Mouse (Mus musculus) frontal cortex, postnatal 14 days (tissue): ENCODE results near the gene Wdr91.

ENCODE experiments used
- DNase-seq, 2 experiments: peaks; one replicate each; pipeline ENCODE4 v3.0.0; 2022; ENCODE audit warnings: low spot score in 2 of 2

Wdr91 gene

DNA sequence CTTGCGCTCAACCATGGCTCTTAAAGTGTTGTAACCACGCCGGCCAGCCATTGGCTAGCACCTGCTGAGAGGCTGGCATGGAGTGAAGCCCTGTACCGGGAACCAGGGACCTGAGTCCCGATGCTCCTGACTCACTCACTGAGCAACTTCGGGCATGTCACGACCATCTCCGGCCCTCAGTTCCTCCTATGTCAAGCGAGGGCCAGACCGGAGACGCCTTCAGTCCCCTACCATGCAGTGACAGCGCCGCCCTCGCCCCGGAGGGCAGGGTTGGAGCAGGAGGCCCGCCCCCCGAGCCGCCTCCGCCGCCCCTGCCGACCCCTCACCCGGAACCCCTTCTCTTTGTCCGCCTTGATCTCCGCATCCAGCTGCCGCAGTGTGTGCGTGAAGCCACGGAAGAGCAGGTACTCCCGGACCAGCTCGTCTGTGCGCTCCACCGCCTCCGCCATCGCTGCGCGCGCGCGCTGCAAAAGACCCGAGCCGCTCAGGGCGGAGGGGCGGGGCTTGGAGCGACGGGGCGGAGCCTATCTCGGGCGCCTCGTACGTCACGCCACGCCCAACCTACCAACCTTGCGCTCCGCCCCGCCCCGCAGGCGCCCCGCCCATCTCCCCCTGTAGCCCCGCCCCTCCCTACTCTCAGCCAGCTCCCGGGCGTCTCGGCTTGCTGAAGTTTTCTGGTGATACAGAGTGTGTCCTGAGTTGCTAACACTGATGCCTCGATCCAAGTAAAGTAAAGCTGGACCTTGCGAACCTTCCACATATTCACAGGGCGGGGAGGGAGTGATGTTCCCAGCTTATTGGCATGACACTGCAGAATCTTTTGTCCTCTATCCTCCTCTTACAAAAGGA lies at the start of gene Wdr91:
Gene Wdr91, minus strand, starts transcription at position 506 of the 849 bp plus-strand sequence.
- peak; percentile 80 to 93 for DNase-seq

- DNase-seq = no peak
Measured at GRCm38 (mm10) chr6:34959131-34959530, 48.5 kb upstream of the Wdr91 start.

GRCm38 (mm10) chr6:34955862-34956241 lies 45.2 kb upstream of the Wdr91 start:
- no peak for DNase-seq

- no peak for DNase-seq
Measured at GRCm38 (mm10) chr6:34954926-34955861, 44.5 kb upstream of the Wdr91 start.

DNA sequence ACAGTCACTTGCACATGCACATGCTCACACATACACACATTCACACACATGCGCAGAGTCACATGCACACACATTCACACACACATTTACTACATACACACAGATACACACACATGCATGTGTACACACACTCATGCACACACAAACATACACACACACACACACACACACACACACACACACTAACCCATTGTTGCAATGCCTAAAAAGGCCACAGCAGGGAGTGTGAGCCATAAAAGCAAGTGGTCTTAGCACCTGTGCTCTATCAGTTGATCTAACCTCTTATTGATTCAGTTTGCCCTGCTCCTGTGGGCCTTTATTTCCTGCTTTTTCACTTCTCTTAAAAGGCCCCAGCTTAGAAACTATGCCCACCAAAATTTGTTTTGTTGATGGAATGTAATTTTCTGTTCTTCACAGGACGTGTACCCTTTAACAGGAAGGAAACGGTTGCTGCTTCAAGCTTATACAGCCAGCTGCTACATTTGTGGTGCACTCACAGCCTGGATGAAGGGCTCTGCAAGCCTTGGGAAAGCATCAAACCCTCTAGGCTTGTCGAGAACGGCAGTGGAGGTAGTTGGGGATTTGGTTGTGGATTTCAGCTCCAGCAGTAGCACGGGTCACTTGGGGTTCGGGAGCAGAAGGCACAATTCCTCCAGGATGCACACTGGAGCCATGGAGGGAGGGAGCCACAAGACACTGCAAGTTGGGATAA lies 41.4 kb upstream of the Wdr91 start:
- no peak for DNase-seq

GRCm38 (mm10) chr6:34951518-34951917 lies 40.8 kb upstream of the Wdr91 start:
- no peak for DNase-seq

GRCm38 (mm10) chr6:34948461-34948860 lies 37.8 kb upstream of the Wdr91 start:
- DNase-seq = no peak

- DNase-seq = no peak
Measured at GRCm38 (mm10) chr6:34946486-34947079, 35.9 kb upstream of the Wdr91 start.

- DNase-seq = no peak
Measured at GRCm38 (mm10) chr6:34943499-34943898, 32.8 kb upstream of the Wdr91 start.

- DNase-seq = no peak
Measured at GRCm38 (mm10) chr6:34942446-34942845, 31.8 kb upstream of the Wdr91 start.

GRCm38 (mm10) chr6:34941496-34941895 lies 30.8 kb upstream of the Wdr91 start:
- DNase-seq = no peak

DNA sequence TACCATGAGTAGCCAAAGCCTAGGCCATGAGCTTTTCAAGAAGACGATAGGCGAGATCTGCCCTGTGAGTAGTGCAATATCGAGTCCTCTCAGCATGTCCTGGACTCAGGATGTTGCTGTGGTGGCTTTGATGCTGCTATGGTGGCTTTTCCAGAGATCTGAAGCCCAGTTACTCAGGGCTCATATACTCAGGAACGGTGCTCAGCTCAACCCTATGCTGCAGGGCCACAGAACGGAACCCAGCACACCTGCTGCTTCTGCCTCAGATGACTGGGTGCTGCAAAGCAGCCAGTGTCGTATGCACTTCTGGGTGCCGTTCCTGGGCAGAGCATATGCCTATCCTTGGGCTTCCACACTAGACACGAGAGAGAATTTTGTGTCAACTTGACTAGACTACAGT lies 28.8 kb upstream of the Wdr91 start:
- DNase-seq = no peak

DNA sequence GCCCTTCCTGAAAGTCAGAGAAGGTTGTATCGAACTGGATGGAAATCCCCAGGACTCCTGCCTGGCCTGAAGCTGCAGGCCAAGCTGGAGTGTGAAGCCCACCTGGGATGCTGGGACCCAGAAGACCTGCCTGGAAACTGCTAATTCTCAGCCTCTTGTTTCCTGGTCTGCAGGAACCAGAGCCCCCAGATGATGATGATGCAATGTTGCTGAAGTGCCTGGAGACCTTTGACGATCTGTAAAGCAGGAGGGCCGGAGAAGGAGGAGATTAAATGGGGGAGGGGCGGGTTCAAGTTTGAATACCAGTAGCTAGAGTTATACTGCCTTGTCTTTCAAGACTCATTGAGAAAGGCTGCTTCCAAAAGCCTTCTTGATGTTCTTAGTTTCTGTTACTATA lies 28.3 kb upstream of the Wdr91 start:
- no peak for DNase-seq

- no peak for DNase-seq
Measured at GRCm38 (mm10) chr6:34938280-34938928, 27.7 kb upstream of the Wdr91 start.

GRCm38 (mm10) chr6:34936743-34937142 lies 26.1 kb upstream of the Wdr91 start:
- no peak for DNase-seq

DNA sequence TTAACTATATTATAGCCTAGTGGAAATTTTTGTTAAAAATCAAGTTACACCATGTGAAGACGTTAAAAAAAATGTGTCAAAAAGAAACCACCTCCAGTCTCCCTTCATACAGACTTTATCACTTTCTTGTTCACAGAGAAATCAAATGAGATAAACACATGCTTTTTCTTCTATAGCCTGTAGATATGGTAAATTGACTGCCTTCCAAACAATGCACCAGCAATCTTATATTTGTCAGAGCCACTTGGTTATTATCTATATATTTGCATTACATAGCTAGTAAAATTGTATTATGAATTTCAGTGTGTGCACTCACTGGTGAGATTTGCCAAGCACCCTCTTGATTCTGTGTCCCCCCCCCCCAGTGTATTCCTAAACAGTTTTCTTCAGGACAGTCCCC lies 22.0 kb upstream of the Wdr91 start:
- no peak for DNase-seq

DNA sequence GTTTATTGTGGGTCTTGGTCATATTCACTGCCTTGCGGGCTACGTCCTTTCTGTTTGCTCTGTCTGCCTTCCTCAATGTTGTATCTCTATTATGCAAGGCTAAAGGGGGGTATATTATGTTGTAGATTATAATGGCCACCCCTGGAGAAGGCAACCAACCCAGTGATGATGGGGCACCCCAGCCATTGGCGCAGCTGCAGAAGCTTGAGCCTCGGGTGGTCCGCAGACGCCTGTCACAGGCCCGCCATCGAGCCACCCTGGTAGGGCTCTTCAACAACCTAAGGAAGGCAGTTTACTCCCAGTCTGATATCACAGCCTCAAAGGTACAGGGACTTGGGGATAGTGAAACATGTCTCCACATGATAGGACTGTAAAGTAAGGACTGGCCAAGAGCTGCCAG lies 16.9 kb upstream of the Wdr91 start:
- no peak for DNase-seq

DNA sequence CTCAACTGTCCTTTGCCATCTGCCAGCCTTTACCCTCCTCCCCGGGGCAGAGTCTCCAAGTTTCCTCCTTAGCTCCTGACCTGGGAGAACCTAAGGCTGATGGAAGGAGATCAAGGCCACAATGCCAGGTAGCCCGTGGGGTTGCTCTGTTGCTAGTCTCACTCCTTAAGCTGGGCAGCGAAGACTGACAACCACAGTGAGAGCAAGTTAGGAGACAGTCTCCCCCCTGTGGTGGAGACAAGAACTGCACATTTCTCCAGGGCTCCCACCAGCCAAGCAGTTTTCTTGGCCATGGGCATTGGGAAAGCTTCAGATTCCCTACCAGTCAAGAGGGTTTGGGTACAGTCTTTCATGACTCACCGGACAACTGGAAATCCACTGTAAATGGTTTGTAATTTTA lies 16.5 kb upstream of the Wdr91 start:
- peak in 1 of 2 experiments; percentile 54 for DNase-seq

DNA sequence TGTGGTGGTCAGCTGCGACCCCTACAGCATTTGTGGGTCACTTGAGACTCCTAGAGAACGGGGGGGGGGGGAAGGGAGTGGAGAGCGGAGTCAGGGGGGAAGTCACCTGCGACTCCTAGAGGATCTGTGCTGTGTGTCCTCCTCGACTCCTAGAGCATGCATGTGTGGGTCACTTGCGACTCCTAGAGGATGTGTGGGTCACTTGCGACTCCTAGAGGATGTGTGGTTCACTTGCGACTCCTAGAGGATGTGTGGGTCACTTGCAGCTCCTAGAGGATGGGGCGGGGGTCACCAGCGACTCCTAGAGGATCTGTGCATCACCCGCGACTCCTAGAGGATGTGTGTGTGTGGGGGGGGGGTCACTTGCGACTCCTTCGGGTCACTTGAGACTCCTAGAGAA lies 11.3 kb upstream of the Wdr91 start:
- no peak for DNase-seq

DNA sequence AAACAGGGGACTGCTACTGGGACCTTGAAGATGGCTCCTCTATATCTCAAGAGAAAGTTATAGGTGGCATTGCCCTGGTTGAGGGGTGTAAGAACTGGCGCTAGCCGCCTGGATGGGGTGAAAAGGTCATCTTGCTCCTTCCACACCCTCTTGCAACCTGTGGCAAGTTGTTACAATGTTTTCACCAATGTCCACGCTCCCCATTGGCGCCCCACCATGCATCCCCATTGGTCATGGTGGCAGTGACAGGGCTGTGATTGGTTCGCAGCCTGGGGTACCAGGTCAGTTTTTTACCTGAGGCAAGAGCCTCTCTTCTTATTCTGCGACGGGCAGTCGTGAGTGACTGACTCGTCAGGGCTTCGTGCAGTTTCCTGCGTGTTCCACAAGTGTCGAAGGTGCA lies 10.0 kb upstream of the Wdr91 start:
- DNase-seq = no peak

- no peak for DNase-seq
Measured at GRCm38 (mm10) chr6:34919956-34920355, 9.3 kb upstream of the Wdr91 start, which contains the start of gene Stra8. Gene Stra8 (plus strand): TSS chr6:34920163.
